Mouse (Mus musculus) thymus, adult 2 months (tissue): Measurements from ENCODE around the gene Rrp9.
"Not testable (repeated sequence)": the region's sequence is repeated elsewhere in the genome, so short reads cannot be mapped to it uniquely, and the experiment has no call there.

Experiments used
- CTCF ChIP-seq: fragments of 200-500 bp; IDR thresholded peaks from 2 replicates; pipeline ENCODE4 v1.5.1; 2012; ENCODE audit warnings: mild to moderate bottlenecking, control low read depth, low read length, moderate library complexity, borderline replicate concordance; ENCODE audit not compliant: control insufficient read depth, poor library complexity, insufficient read depth; ENCODE audit errors: extremely low read depth
- POLR2A ChIP-seq: fragments of 200-500 bp; IDR thresholded peaks from 2 replicates; pipeline ENCODE4 v1.6.1; 2012; ENCODE audit warnings: mild to moderate bottlenecking, low read length, control low read depth, moderate library complexity; ENCODE audit not compliant: control insufficient read depth, poor library complexity, insufficient read depth; ENCODE audit errors: extremely low read depth

DNA sequence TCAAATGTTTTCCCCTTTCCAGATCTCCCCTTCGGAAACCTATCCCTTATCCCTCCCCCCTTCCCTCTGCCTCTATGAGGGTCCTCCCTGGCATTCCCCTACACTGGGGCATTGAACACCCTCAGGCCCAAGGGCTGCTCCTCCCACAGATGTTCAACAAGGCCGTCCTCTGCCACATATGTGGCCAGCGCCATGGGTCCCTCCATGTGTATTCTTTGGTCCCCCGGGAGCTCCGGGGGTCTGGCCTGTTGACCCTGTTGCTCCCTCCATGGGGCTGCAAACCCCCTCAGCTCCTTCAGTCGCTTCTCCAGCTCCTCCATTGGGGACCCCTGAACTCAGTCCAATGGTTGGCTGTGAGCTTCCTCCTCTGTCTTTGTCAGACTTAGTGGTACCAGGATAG, 11.8 kb downstream of the Rrp9 start:
- not testable (repeated sequence) for TF ChIP-seq POLR2A, CTCF
